Mouse (Mus musculus) stomach, postnatal 0 days (tissue): ENCODE results near the gene Dnah11. TPM values are rescaled to one million over a fixed set of nuclear protein-coding genes. Genes with fewer than 3 reads are reported as not detected.

Experiments
- ATAC-seq: fragments of 200-750 bp; cut with Nextera tagmentation; 2 replicates; pipeline ENCODE4 v1.8.0; 2017; ENCODE audit not compliant: low FRiP score, low TSS enrichment
- DNase-seq: peaks from one replicate; pipeline ENCODE4 v3.0.0-alpha.2; 2016; ENCODE audit warnings: low spot score
- H3K27ac ChIP-seq: fragments of 300-500 bp; sonication (generic); replicated peaks from 2 replicates; pipeline ENCODE4 v1.5.1; 2014; ENCODE audit warnings: mild to moderate bottlenecking, control low read depth
- H3K27me3 ChIP-seq: fragments of 300-500 bp; sonication (generic); 2 replicates; pipeline ENCODE4 v1.6.1; 2014; ENCODE audit warnings: low read length; ENCODE audit not compliant: control insufficient read depth, insufficient read depth
- H3K36me3 ChIP-seq: fragments of 300-500 bp; sonication (generic); 2 replicates; pipeline ENCODE4 v1.6.1; 2014; ENCODE audit warnings: low read length, mixed read lengths; ENCODE audit not compliant: control insufficient read depth, insufficient read depth
- H3K4me1 ChIP-seq: fragments of 300-500 bp; sonication (generic); replicated peaks from 2 replicates; pipeline ENCODE4 v1.6.1; 2014; ENCODE audit warnings: antibody characterized with exemption; ENCODE audit not compliant: control insufficient read depth, insufficient read depth
- H3K4me2 ChIP-seq: fragments of 300-500 bp; sonication (generic); replicated peaks from 2 replicates; pipeline ENCODE4 v1.6.1; 2014; ENCODE audit warnings: low read depth, mild to moderate bottlenecking, control low read depth, moderate library complexity
- H3K4me3 ChIP-seq: fragments of 300-500 bp; sonication (generic); 2 replicates; pipeline ENCODE4 v1.5.1; 2014; ENCODE audit warnings: low read depth, low read length, control low read depth
- H3K9ac ChIP-seq: fragments of 300-500 bp; sonication (generic); 2 replicates; pipeline ENCODE4 v1.6.1; 2014; ENCODE audit warnings: mild to moderate bottlenecking, low read length, control low read depth, mixed read lengths
- H3K9me3 ChIP-seq: fragments of 300-500 bp; sonication (generic); 2 replicates; pipeline ENCODE4 v1.6.1; 2016; ENCODE audit warnings: low read length; ENCODE audit not compliant: control insufficient read depth
- CTCF ChIP-seq: IDR thresholded peaks from 2 replicates; pipeline ENCODE4 v1.5.1; 2016; ENCODE audit warnings: antibody characterized with exemption, low read depth, mild to moderate bottlenecking, moderate library complexity
- EP300 ChIP-seq: optimal IDR thresholded peaks from 2 replicates; pipeline ENCODE3; 2016; ENCODE audit warnings: antibody characterized with exemption
- WGBS: fragments of 180-500 bp; shearing (Covaris S2); extraction: QIAGEN DNeasy Blood & Tissue Kit; methylation state at CpG from one replicate; pipeline ENCODE4 v1.1.7; 2014; 5-methylcytosine and 5-hydroxymethylcytosine counted together
- polyA plus RNA-seq: library from polyadenylated mRNA; unstranded; fragments of >200 nt; fragmentation: Nextera tagmentation; extraction: Ambion mirVana; gene quantifications from 2 replicates; pipeline ENCODE4 v1.2.1, GENCODE M21; 2015

Dnah11 gene
- polyA plus RNA-seq, 1 experiment from 2014 or later, result 0.01 TPM

DNA sequence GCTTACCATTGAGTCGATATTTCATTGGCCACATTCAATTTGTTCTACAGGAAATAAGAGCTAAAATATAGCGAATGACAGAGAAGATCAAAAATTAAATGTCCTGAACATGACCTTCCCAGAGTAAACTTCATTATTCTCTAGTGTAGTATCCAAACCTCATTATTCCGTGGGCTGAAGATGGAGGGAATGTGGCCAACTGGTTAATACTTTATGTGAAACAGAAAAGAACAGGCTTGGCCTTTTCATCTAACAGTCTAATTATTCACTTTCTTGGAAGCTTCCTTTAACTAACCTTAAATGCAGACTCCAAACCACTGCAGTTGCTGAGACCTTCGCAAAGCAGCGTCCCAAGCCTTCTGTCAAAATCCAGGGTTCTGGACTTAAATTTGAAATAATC, 41.9 kb downstream of the Dnah11 start:
- no peak for DNase-seq
- H3K36me3 ChIP-seq, result no peaks in the 10 kb centered on the region
- H3K4me2 ChIP-seq, result no peak overlapping the region
- no peak overlapping the region for H3K27ac ChIP-seq
- H3K9me3 ChIP-seq, result no peaks in the 10 kb centered on the region
- no peaks in the 10 kb centered on the region for H3K27me3 ChIP-seq
- no peak for TF ChIP-seq CTCF
- no peak for TF ChIP-seq EP300
- WGBS, result 77% methylated on average over 5 of the region's 5 CpGs
- no peaks in the 10 kb centered on the region for H3K4me1 ChIP-seq
- H3K9ac ChIP-seq, result no peak overlapping the region
- H3K4me3 ChIP-seq, result no peak overlapping the region
- no peak for ATAC-seq

DNA sequence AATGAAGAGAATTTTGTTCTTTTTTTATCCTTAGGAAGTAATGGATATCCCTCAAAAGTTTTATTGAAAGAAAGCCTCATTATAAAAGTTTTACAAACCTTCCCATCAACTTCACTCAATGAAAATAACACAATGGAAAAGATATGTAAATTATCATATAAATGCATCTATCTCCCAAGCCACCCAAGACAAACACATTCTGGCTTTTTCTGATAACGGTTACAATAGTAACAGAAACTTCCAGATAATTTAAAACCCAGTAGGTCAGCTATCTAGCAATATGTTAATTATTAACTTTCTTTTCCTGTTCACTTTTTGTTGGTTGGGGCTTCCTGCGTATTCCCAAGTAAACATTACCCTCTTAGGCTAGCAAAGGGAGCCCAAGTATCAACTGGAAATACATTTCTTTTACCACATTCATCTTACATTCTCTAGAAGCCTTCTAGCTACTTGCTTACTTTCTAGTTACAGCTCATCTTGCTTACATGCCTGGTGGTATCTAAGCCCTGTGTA, 51.3 kb downstream of the Dnah11 start:
- Histone ChIP-seq H3K4me2 (no peak overlapping the region), H3K27ac (no peak overlapping the region), H3K9me3 (no peaks in the 10 kb centered on the region), H3K9ac (no peak overlapping the region), H3K36me3 (no peaks in the 10 kb centered on the region), H3K4me1 (no peaks in the 10 kb centered on the region), H3K4me3 (no peak overlapping the region), H3K27me3 (no peaks in the 10 kb centered on the region)
- WGBS, result 50% methylated on average over 2 of the region's 2 CpGs
- DNase-seq (no peak), ATAC-seq (no peak)
- TF ChIP-seq CTCF (no peak), EP300 (no peak)

DNA sequence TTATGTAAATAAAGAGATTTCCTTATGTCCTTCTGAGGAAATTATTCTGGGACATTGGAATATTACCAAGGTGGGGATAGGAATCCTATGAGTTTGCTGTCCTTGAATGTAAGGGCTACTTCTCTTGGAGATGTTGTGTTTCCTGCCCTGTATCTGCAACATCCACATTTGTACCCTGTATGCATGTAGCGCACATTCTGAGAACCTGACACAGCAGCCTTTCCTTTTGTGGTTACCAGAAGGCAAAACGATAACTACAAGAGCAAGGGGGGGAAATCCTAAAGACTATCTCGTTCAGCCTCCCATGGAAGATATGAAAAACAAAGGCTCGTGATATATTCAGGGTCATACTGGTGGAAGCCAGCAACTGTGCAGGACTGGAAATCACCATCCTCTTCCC, 70.7 kb downstream of the Dnah11 start:
- WGBS, result 81% methylated on average over 4 of the region's 4 CpGs
- H3K36me3 ChIP-seq, result no peaks in the 10 kb centered on the region
- H3K4me2 ChIP-seq, result no peak overlapping the region
- TF ChIP-seq EP300, result no peak
- TF ChIP-seq CTCF, result no peak
- H3K27me3 ChIP-seq, result no peaks in the 10 kb centered on the region
- H3K27ac ChIP-seq, result no peak overlapping the region
- H3K4me3 ChIP-seq, result no peak overlapping the region
- H3K9me3 ChIP-seq, result no peaks in the 10 kb centered on the region
- no peaks in the 10 kb centered on the region for H3K4me1 ChIP-seq
- H3K9ac ChIP-seq, result no peak overlapping the region
- ATAC-seq (no peak), DNase-seq (no peak)

DNA sequence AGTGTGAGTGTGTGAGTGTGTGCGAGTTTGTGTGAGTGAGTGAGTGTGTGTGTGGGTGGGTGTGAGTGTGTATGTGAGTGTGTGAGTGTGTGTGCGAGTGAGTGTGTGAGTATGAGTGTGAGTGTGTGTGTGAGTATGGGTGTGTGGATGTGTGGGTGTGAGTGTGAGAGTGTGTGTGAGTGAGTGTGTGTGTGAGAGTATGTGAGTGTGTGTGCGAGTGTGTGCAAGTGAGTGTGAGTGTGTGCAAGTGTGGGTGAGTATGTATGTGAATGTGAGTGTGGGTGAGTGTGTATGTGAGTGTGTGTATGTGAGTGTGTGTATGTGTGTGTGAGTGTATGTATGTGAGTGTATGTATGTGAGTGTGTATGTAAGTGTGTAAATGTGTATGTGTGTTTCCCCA, 79.2 kb downstream of the Dnah11 start:
- 98% methylated on average over 3 of the region's 3 CpGs for WGBS
- TF ChIP-seq EP300 (no peak), CTCF (no peak)
- no peak overlapping the region for H3K4me3 ChIP-seq
- H3K9me3 ChIP-seq, result no peaks in the 10 kb centered on the region
- H3K9ac ChIP-seq, result no peak overlapping the region
- no peaks in the 10 kb centered on the region for H3K36me3 ChIP-seq
- no peak overlapping the region for H3K27ac ChIP-seq
- no peaks in the 10 kb centered on the region for H3K4me1 ChIP-seq
- no peaks in the 10 kb centered on the region for H3K27me3 ChIP-seq
- no peak for ATAC-seq
- no peak overlapping the region for H3K4me2 ChIP-seq
- DNase-seq, result no peak

DNA sequence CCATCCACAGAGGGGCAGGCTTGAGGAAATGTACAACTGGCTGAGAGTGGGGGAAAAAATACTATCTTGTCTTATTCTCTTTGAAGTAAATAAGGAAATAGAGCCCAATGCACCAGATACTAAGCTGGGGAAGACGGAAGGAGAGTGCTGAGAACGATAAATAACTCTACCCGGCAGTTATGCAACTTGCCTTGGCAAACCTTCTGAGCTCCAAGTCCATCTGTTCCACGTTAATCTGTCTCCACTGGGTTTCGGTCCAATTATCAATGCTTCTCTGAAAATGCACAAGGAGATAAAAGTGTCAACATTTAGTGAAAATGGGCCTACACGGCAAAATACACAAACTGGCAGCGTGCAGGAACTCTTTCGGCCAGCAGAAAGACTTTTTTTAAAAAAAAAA, 86.2 kb downstream of the Dnah11 start:
- WGBS, result 28% methylated on average over 8 of the region's 8 CpGs
- TF ChIP-seq EP300, result no peak
- no peak for TF ChIP-seq CTCF
- H3K9ac ChIP-seq, result no peak overlapping the region

DNA sequence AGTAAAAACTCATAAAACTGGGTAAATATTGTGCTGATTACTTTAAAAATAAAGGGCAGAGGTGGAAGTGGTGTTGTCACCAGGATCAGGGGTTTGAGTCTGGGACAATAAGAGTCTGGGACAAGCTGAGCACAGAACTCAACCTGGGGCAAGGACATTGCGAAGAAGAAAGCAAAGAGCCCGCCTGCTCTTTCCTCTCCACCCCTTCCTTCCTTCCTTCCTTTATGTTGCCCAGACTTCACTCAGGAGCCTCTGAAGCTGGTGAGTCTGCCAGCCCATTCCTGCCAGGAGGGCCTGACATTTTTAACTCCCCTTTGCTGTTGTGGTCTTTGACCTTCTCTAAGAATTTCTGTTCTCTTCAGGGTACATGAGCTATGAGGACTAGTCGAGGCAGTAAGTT, 86.9 kb downstream of the Dnah11 start:
- ATAC-seq (no peak), DNase-seq (no peak)
- H3K27ac ChIP-seq, result no peak overlapping the region
- H3K9ac ChIP-seq, result no peak overlapping the region
- no peaks in the 10 kb centered on the region for H3K4me1 ChIP-seq
- no peaks in the 10 kb centered on the region for H3K36me3 ChIP-seq
- no peak for TF ChIP-seq CTCF
- no peak for TF ChIP-seq EP300
- no peaks in the 10 kb centered on the region for H3K9me3 ChIP-seq
- no peak overlapping the region for H3K4me2 ChIP-seq
- H3K27me3 ChIP-seq, result no peaks in the 10 kb centered on the region
- 73% methylated on average over 3 of the region's 3 CpGs for WGBS
- no peak overlapping the region for H3K4me3 ChIP-seq

More for the DNA sequence above, 86.2 kb downstream of the Dnah11 start:
- no peaks in the 10 kb centered on the region for H3K4me1 ChIP-seq
- H3K4me2 ChIP-seq, result no peak overlapping the region
- ATAC-seq (no peak), DNase-seq (no peak)
- no peaks in the 10 kb centered on the region for H3K36me3 ChIP-seq
- H3K27ac ChIP-seq, result no peak overlapping the region
- no peaks in the 10 kb centered on the region for H3K9me3 ChIP-seq
- H3K27me3 ChIP-seq, result no peaks in the 10 kb centered on the region
- H3K4me3 ChIP-seq, result no peak overlapping the region

DNA sequence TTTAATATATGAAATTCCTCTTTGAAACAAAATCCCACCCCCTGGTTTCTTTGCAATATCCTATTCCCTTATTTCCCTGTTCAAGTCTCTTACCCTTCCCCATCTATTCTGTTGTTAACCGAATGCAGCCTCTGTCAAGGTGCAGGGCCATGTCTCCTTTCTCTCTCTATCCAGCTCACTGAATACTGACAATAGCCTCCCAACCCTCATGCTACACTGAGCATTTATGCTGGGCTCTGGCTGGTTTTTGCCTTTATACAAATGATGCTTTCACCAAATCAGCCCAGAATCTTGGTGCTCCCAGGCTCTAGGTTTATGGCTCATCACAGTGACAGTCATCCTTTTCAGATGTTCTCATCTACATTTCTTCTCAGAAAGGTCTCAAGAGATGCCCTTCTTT, 91.1 kb downstream of the Dnah11 start:
- H3K4me2 ChIP-seq, result no peak overlapping the region
- no peak overlapping the region for H3K4me3 ChIP-seq
- no peak for ATAC-seq
- no peaks in the 10 kb centered on the region for H3K27me3 ChIP-seq
- no peak for DNase-seq
- WGBS, result 85% methylated on average over 1 of the region's 1 CpGs
- no peak overlapping the region for H3K27ac ChIP-seq
- TF ChIP-seq CTCF, result no peak
- TF ChIP-seq EP300, result no peak
- no peak overlapping the region for H3K9ac ChIP-seq
- H3K9me3 ChIP-seq, result no peaks in the 10 kb centered on the region
- H3K36me3 ChIP-seq, result no peaks in the 10 kb centered on the region
- H3K4me1 ChIP-seq, result no peaks in the 10 kb centered on the region
